Mouse (Mus musculus) stomach, embryonic 16.5 days (tissue): ENCODE data around the gene Casp8. TPM values are rescaled to one million over a fixed set of nuclear protein-coding genes. Genes with fewer than 3 reads are reported as not detected.

Experiments
- ATAC-seq: fragments of 200-750 bp; cut with Nextera tagmentation; 2 replicates; pipeline ENCODE4 v1.8.0; 2017; ENCODE audit warnings: moderate number of reproducible peaks, moderate TSS enrichment; ENCODE audit not compliant: insufficient read depth, low FRiP score
- H3K27ac ChIP-seq: fragments of 300-500 bp; sonication (generic); 2 replicates; pipeline ENCODE4 v1.5.1; 2014; ENCODE audit warnings: low read length
- H3K27me3 ChIP-seq: fragments of 300-500 bp; sonication (generic); 2 replicates; pipeline ENCODE4 v1.6.1; 2014; ENCODE audit warnings: low read length, control low read depth, mixed read lengths; ENCODE audit not compliant: control insufficient read depth, insufficient read depth
- H3K36me3 ChIP-seq: fragments of 300-500 bp; sonication (generic); 2 replicates; pipeline ENCODE4 v1.6.1; 2014; ENCODE audit warnings: low read length; ENCODE audit not compliant: control insufficient read depth, insufficient read depth
- H3K4me1 ChIP-seq: fragments of 300-500 bp; sonication (generic); 2 replicates; pipeline ENCODE4 v1.6.1; 2014; ENCODE audit warnings: low read length, control low read depth, mixed read lengths; ENCODE audit not compliant: control insufficient read depth, insufficient read depth
- H3K4me2 ChIP-seq: fragments of 300-500 bp; sonication (generic); 2 replicates; pipeline ENCODE4 v1.6.1; 2014; ENCODE audit warnings: low read depth, low read length, mixed read lengths
- H3K4me3 ChIP-seq: fragments of 300-500 bp; sonication (generic); replicated peaks from 2 replicates; pipeline ENCODE4 v1.5.1; 2014; ENCODE audit warnings: mild to moderate bottlenecking, low read length
- H3K9ac ChIP-seq: fragments of 300-500 bp; sonication (generic); 2 replicates; pipeline ENCODE4 v1.6.1; 2014; ENCODE audit warnings: low read length
- H3K9me3 ChIP-seq: fragments of 300-500 bp; sonication (generic); replicated peaks from 2 replicates; pipeline ENCODE4 v1.6.1; 2016; ENCODE audit warnings: low read length, control low read depth; ENCODE audit not compliant: control insufficient read depth
- WGBS: fragments of 180-500 bp; shearing (Covaris S2); extraction: QIAGEN DNeasy Blood & Tissue Kit; methylation state at CpG from one replicate; pipeline ENCODE4 v1.1.7; 2014; 5-methylcytosine and 5-hydroxymethylcytosine counted together
- polyA plus RNA-seq: library from polyadenylated mRNA; unstranded; fragments of >200 nt; fragmentation: Nextera tagmentation; extraction: Ambion mirVana; gene quantifications from 2 replicates; pipeline ENCODE4 v1.2.1, GENCODE M21; 2015

The Casp8 gene
- polyA plus RNA-seq, 1 experiment from 2014 or later: 44.2 TPM

DNA sequence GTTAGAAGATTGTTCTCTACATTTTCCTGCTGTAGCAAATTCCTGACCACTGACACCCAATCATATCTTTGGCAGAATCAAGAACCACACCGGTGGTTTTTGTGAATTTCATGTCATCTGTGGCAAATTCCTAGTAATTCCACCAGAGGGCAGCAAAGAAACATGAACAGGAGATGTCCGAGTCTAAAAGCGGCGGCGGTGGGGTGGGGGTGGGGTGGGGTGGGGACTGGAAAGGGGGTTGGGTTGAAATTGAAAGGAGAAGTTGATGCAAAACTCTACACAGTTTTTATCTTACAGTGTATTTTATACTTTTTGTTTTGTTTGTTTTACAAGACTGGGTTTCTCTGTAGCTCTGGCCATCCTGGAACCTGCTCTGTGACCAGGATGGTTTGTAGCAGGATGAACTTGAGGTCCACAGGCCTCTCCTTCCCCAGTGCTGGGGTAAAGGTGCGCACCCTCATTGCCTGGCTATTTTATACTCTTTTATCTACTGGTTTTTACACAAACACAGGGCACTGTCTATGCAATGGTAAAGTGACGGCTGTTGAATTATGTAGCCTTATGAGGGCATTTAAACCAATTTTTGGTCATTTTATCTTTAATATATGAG, 25.0 kb upstream of the Casp8 start:
- no peak overlapping the region for H3K4me2 ChIP-seq
- H3K4me1 ChIP-seq: no peaks in the 10 kb centered on the region
- no peak overlapping the region for H3K27ac ChIP-seq
- 26% methylated on average over 7 of the region's 7 CpGs for WGBS
- H3K36me3 ChIP-seq: no peaks in the 10 kb centered on the region
- no peak for ATAC-seq
- H3K9me3 ChIP-seq: no peaks in the 10 kb centered on the region
- H3K4me3 ChIP-seq: no peak overlapping the region
- H3K9ac ChIP-seq: no peak overlapping the region
- H3K27me3 ChIP-seq: no peaks in the 10 kb centered on the region

- H3K27ac ChIP-seq: no peak overlapping the region
- H3K4me1 ChIP-seq: no peaks in the 10 kb centered on the region
- no peak overlapping the region for H3K4me3 ChIP-seq
- ATAC-seq: no peak
- H3K9me3 ChIP-seq: no peaks in the 10 kb centered on the region
- no peaks in the 10 kb centered on the region for H3K36me3 ChIP-seq
- H3K27me3 ChIP-seq: no peaks in the 10 kb centered on the region
- H3K4me2 ChIP-seq: no peak overlapping the region
- H3K9ac ChIP-seq: no peak overlapping the region
- 81% methylated on average over 3 of the region's 3 CpGs for WGBS
Measured at GRCm38 (mm10) chr1:58772084-58772483, 23.1 kb upstream of the Casp8 start.

GRCm38 (mm10) chr1:58773280-58773679, 21.9 kb upstream of the Casp8 start:
- no peaks in the 10 kb centered on the region for H3K4me1 ChIP-seq

DNA sequence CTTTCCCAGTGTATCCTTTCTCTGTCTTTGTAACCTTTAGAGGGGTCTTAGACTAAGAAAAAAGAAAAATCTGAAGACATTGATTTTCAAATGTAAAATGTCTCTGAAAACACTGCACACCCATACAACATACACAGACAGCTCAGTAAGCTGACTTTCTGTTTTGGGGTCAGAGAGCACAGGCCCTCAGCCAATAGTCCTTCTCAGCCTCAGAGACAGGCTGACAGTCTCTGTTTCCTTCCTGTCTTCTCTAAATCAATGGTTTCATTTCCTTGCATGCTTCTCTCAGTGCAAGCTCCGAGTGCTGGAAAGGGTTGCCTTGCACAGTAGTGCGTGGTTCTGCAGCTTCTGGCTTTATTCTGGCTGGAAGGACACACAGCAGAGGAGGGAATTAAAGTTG, 21.3 kb upstream of the Casp8 start:
- no peak overlapping the region for H3K4me3 ChIP-seq
- WGBS: 70% methylated on average over 2 of the region's 2 CpGs
- no peaks in the 10 kb centered on the region for H3K4me1 ChIP-seq
- no peaks in the 10 kb centered on the region for H3K36me3 ChIP-seq
- no peak overlapping the region for H3K27ac ChIP-seq
- no peak overlapping the region for H3K4me2 ChIP-seq
- no peak for ATAC-seq
- H3K27me3 ChIP-seq: no peaks in the 10 kb centered on the region
- H3K9ac ChIP-seq: no peak overlapping the region
- no peaks in the 10 kb centered on the region for H3K9me3 ChIP-seq

More at GRCm38 (mm10) chr1:58773280-58773679, 21.9 kb upstream of the Casp8 start:
- ATAC-seq: no peak
- no peak overlapping the region for H3K4me2 ChIP-seq
- no peaks in the 10 kb centered on the region for H3K9me3 ChIP-seq
- no peaks in the 10 kb centered on the region for H3K36me3 ChIP-seq
- no peak overlapping the region for H3K4me3 ChIP-seq
- no peak overlapping the region for H3K27ac ChIP-seq
- no peaks in the 10 kb centered on the region for H3K27me3 ChIP-seq
- no peak overlapping the region for H3K9ac ChIP-seq

GRCm38 (mm10) chr1:58775361-58775760, 19.8 kb upstream of the Casp8 start:
- Histone ChIP-seq H3K27ac (no peak overlapping the region), H3K4me2 (no peak overlapping the region), H3K36me3 (no peaks in the 10 kb centered on the region), H3K4me3 (no peak overlapping the region), H3K9ac (no peak overlapping the region), H3K27me3 (no peaks in the 10 kb centered on the region), H3K9me3 (no peaks in the 10 kb centered on the region), H3K4me1 (no peaks in the 10 kb centered on the region)
- ATAC-seq: no peak
- 98% methylated on average over 5 of the region's 5 CpGs for WGBS

DNA sequence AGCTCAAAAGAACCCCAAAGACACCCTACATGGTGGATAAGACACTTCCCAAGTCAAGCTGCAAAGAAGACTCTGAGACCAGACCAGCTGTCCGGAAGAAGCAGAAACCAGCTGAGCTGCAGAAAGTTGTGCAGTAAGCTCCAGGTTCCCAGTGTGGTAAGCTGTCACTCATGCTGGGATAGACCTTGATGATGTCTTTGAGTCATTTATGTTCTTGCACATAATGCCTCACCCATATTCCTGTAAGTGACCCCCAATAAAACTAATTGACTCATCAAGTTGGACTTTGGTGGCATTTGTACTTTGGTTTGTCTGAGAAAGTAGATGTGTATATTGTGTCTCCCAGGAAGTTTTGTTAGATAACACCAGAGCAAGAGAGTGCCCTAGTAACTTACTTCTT, 17.6 kb upstream of the Casp8 start:
- no peak for ATAC-seq
- H3K4me2 ChIP-seq: no peak overlapping the region
- H3K4me1 ChIP-seq: no peaks in the 10 kb centered on the region
- no peak overlapping the region for H3K27ac ChIP-seq
- WGBS: 92% methylated on average over 1 of the region's 1 CpGs
- H3K9me3 ChIP-seq: no peaks in the 10 kb centered on the region
- no peak overlapping the region for H3K9ac ChIP-seq
- H3K27me3 ChIP-seq: no peaks in the 10 kb centered on the region
- no peaks in the 10 kb centered on the region for H3K36me3 ChIP-seq
- H3K4me3 ChIP-seq: no peak overlapping the region

- no peak overlapping the region for H3K27ac ChIP-seq
- 21% methylated on average over 1 of the region's 1 CpGs for WGBS
Measured at GRCm38 (mm10) chr1:58778226-58778625, 16.9 kb upstream of the Casp8 start.

GRCm38 (mm10) chr1:58786276-58786675, 8.9 kb upstream of the Casp8 start:
- no peak overlapping the region for H3K27ac ChIP-seq
- no peak overlapping the region for H3K9ac ChIP-seq
- H3K27me3 ChIP-seq: no peaks in the 10 kb centered on the region
- H3K4me1 ChIP-seq: no peaks in the 10 kb centered on the region
- H3K36me3 ChIP-seq: no peaks in the 10 kb centered on the region
- no peaks in the 10 kb centered on the region for H3K9me3 ChIP-seq
- ATAC-seq: no peak
- no peak overlapping the region for H3K4me3 ChIP-seq
- no peak overlapping the region for H3K4me2 ChIP-seq
- 92% methylated on average over 2 of the region's 2 CpGs for WGBS

More at GRCm38 (mm10) chr1:58778226-58778625, 16.9 kb upstream of the Casp8 start:
- H3K4me3 ChIP-seq: no peak overlapping the region
- no peaks in the 10 kb centered on the region for H3K27me3 ChIP-seq
- H3K4me1 ChIP-seq: no peaks in the 10 kb centered on the region
- no peak overlapping the region for H3K9ac ChIP-seq
- H3K9me3 ChIP-seq: no peaks in the 10 kb centered on the region
- no peak overlapping the region for H3K4me2 ChIP-seq
- no peaks in the 10 kb centered on the region for H3K36me3 ChIP-seq
- no peak for ATAC-seq

DNA sequence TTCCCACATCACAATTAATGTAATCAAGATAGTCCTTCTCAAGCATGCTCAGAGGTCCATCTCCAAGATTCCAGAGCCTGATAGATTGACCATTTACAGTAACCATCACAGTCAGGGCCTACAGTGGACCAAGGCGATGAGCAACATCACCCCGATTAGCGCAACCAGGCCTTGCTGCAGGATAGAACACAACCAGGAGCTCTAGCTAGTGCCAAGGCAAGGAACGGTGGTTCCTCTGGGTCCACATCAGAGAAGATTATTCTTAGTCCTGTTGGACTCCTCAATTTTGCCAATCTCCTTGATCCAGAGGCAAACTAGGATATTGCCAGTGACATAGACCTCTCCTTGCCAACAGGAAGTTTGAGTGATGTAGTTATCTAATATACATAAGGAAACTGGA, 6.8 kb upstream of the Casp8 start:
- WGBS: 95% methylated on average over 4 of the region's 4 CpGs
- no peak overlapping the region for H3K9ac ChIP-seq
- no peak overlapping the region for H3K27ac ChIP-seq
- no peaks in the 10 kb centered on the region for H3K4me1 ChIP-seq
- ATAC-seq: no peak
- no peaks in the 10 kb centered on the region for H3K27me3 ChIP-seq
- H3K36me3 ChIP-seq: no peaks in the 10 kb centered on the region
- no peak overlapping the region for H3K4me3 ChIP-seq
- no peak overlapping the region for H3K4me2 ChIP-seq
- H3K9me3 ChIP-seq: no peaks in the 10 kb centered on the region
